Mouse (Mus musculus): Measurements from ENCODE around the gene Gna12.

- TF ChIP-seq CTCF (IDR thresholded peaks at IDR 0.05; ENCODE audit: low read depth, low read length): no peak
- TF ChIP-seq POLR2A (IDR thresholded peaks at IDR 0.05; ENCODE audit: extremely low read depth, insufficient read depth, low read length): no peak
Measured at GRCm38 (mm10) chr5:140841942-140842341, 11.7 kb upstream of the Gna12 start.

All from liver, adult 2 months (tissue).